Mouse (Mus musculus): Measurements from ENCODE around the gene Dclre1b. TPM values are rescaled to one million over a fixed set of nuclear protein-coding genes. Genes with fewer than 3 reads are reported as not detected.
A peak's percentile ranks its signal among the peaks of the same experiment; 100 is the strongest.
"Not testable (repeated sequence)": the region's sequence is repeated elsewhere in the genome, so short reads cannot be mapped to it uniquely, and the experiment has no call there.

The Dclre1b gene
- 10 to 100 TPM in 1 of 2 experiments, 1 to 10 TPM in 1; 6.7 to 10.6 TPM for total RNA-seq (2021)
- long read RNA-seq, experiment 1, full-length matches to known transcripts, result 8 of 10 reads
- long read RNA-seq, experiment 1, partial matches to known transcripts, result 0 of 10 reads
- long read RNA-seq, experiment 1, other reads (novel, unspliced or antisense), result 2 of 10 reads
- long read RNA-seq, experiment 2, full-length matches to known transcripts, result 7 of 11 reads
- long read RNA-seq, experiment 2, partial matches to known transcripts, result 0 of 11 reads
- long read RNA-seq, experiment 2, other reads (novel, unspliced or antisense), result 4 of 11 reads

DNA sequence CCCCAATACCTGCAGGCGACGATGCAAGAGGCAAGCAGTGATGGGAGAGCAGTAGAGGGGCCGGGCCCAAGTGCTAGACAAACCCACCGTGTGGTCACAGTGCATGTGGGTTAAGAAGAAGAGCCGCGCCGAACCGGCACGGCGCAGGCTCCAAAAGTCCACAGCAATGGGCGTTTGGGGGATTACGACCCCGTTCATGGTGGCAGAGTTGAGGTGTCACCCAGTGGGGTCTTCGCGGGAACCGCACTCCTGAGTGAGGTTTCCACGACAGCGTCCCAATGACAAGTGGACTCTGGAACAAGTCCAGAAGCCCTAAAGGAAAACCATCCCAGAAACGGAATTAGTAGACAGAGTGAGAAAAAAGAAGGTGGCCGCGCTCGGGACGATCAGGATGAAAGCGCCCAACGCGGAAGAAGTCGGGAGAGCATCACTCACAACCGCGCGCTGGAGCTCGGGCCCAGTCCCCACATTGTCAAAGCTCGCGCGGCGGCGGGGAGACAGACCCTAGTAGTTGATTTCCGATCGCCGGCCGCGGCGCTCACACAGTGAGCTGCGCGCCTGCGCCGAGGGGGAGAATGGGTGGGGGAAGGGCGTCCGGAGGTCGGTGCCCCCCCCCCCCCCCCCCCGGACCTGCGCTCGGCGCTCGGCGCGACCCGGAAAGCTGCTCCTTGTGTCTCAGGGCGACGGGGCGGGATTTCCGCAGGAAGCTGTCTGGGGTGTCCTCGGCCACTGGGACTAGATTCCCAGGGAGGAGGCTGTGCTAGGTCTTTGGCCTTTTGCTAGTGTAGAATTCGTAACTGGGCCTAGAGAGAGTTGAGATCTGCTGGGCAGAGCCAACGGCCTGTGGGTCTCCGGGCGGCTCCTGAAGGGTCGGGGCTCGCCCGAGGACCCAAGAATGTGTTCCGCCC is at the start of gene Dclre1b, which contains the start of the genes Ap4b1 and Gm43064:
Gene Dclre1b, minus strand, starts transcription at position 554 of the 908 bp plus-strand sequence.
Gene Ap4b1, plus strand, starts transcription at position 630 of the 908 bp plus-strand sequence.
Gene Gm43064, plus strand, starts transcription at position 683 of the 908 bp plus-strand sequence.
- DNase-seq (ENCODE audit: low spot score in 2 of 2), result peak; percentile 83 to 94

DNA sequence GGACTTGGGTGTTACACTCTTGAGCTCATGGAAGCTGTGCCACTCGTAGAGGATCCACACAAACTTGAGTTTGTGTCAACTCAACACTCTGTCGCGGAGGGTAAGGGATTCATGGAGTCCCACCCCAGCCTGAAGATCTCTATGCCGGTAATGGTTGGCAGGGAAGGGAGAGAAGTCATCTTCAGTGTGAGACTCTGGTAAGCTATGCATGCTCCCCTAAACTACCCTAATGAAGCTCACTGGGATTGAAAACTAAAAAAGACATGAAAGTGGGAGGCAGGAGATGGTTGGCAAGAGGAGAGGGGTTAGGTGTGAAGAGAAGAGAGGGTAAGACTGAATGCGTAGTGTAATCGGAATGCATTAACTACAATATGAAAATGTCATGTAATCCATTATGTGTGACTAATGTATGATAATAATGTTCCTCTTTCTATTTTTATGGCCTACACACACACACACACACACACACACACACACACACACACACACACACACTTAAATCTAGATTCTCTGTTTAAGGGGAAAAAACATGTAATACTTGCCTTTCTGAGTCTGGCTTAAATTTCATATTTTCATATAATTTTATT is 48.8 kb upstream of the Dclre1b start:
- no peak for DNase-seq (ENCODE audit: low spot score in 2 of 2)

DNA sequence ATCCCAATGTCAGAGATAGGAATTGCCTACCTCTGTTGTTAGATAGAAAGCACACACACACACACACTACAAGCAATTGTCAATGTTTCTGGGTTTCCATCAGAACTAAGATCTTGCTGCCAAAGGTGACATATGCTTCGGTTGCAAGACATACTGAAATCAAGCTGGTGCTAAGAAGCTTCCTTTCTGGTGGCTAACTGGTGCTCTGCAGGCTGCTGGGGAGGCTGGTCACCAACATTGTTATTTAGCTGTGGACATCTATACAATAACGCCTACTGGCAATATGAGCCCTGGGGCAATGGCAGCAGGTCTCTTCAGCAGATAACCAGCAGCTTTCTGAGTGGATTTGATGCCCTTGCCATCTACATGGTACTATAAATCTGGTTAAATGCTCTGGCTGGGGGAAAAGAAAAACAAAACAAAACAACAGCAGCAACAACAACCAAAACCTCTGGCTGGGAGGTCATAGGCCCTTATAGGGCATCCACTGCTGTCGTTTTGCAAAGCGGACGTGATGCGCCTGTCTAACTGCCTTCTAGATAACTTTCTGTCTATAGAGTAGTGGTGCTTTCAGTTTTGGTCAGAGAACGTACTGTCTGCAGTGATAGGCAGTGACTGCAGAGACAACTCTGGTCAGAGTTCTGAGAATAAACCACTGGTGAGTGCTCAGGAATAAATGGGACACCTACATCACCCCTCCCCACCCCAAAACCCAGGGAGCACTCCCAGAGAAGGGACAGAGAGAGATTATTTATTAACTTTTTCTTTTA is 48.0 kb upstream of the Dclre1b start:
- DNase-seq (ENCODE audit: low spot score in 2 of 2), result no peak

DNA sequence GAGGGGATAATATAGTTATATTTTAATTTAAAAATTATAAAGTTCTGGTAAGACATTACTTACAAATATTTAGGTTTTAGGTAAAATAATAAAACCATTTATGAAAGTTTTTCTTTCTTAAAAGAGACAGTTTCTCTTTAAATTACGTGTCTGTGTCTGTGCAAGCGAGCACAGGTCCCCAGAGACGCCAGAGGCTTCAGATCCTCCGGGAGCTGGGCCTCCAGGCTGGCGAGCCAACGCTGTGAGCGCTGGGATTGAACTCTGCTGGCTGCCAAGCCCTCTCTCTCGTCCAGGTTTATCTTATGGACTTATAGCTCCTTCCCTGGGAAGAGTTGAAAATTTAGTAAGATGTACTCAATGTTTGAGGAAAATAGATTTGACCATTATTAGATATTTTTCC is 44.6 kb upstream of the Dclre1b start:
- DNase-seq (ENCODE audit: low spot score in 2 of 2), result no peak

DNA sequence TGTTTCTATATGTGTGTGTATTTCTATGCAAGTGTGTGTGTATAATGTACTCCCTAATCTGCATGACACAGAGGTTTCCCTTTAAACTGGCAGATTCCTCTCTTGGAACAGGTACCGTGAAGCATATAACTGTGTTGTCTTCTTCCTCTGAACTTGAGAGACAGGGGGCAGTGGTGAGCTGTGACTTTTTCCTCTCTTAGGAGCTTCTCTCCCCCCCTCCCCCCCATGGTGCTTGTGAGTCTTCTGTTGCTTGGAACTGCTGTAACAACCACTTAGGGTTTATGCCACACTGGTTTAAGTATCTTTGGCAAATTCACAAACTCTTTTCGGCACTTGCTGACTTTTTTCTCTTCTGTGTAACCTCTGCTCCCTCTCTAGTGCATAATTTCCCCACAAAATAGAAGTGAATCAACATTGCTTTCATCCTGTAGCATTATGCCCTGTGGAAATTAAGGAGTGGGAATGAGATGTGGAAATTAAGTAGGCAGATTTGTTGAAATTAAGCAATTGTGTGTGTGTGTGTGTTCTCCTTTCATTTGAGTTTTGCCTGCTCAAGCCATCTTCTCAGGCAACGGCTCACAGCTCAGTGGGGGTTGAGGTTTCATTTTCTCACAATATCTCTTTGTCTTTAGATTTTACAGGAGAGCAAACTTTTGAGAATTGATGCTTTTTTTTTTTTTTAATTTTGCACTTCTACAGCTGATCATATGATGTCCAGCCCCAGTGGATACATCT is 43.5 kb upstream of the Dclre1b start:
- peak in 1 of 2 experiments; percentile 24 for DNase-seq (ENCODE audit: low spot score in 2 of 2)

DNA sequence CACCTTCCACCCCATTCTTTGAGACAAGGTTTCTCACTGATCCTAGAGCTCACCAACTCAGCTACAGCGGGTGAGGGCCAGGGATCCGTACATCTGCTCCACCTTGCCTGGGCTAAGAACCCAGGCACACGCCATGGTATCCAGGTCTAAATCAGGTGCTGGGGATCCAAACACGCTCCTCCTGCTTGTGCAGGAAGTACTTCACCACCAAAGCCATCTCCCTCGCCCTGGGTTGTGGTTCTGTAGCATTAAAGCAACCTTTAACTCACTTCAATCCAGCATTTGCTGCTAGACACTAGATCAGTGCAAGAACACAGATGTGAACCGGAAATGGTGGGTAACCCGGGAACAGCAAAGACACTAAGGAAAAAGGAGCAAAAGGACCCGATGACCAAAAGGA is 42.6 kb upstream of the Dclre1b start:
- no peak for DNase-seq (ENCODE audit: low spot score in 2 of 2)

GRCm38 (mm10) chr3:103851481-103851880 is 42.2 kb upstream of the Dclre1b start:
- no peak for DNase-seq (ENCODE audit: low spot score in 2 of 2)

DNA sequence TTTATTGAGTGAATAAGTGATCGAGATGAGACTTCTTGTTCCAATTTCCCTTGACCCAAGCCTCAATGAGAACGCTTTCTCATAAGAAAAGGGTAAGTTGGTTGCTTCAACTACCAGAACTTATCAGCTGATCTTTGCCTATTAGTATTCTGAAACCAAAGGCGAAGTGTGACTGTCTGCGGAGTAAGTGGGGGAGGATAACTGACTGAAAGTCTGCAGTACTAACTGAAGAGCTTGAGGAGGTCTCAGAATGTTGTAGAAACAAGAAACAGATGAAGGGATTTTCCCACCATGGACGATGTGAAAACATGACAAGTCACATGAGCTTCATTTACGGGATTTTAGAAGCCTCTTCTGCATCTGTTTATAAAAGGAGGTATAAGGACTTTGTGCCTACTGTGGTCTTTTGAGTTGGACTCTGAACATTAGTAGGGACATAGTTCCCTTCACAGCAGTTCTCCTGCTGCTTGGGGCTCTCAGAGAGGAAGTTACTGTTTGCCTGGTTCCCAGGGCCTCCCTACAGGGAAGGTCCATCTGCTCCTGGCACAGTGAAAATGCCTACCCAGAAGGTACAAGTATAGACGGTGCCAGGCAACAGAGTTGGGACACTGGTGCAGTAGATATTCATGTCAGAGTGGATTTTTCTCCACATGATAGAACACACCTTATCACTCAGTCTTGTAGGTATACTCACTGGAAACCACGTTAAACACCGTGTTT is 41.6 kb upstream of the Dclre1b start:
- no peak for DNase-seq (ENCODE audit: low spot score in 2 of 2)

DNA sequence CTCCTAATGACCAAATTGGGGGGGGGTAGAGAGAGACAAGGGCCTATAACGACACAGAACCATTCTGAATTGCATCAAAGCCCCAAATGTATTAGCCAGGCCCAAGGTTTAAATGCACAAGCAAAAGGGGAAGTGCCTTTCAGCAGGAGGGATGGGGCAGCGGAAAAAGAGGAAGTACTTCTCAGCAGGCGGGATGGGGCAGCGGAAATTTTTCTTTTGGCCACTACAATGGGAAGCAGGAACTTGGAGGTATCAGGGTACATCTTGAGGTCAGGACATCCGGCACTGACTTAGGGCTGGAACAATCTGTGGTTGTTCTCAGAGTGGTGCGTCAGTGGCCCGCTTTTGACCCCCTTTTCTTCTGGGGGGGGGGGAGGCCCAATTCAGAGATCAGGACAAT is 31.7 kb upstream of the Dclre1b start:
- not testable (repeated sequence) for DNase-seq (ENCODE audit: low spot score in 2 of 2)

GRCm38 (mm10) chr3:103840195-103840594 is 31.0 kb upstream of the Dclre1b start:
- DNase-seq (ENCODE audit: low spot score in 2 of 2), result not testable (repeated sequence)

DNA sequence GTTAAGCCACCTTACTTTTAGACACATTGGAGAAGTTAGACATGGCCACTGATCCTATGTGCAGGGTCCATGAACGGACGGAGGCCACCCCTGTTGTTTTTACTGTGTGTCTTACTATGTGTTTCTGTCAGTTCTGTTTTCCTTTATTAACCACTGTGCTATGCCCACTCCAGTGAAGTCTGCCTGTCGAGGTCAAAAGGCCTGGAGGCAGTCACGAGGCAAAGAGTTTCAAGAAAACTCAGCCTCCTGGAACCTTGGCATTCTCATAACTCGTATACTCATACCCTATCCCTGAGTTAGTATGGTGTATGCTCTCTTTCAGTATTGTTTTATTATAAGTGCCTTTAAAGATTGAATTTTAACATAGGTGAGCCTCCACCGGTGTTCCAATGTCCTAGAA is 30.5 kb upstream of the Dclre1b start:
- no peak for DNase-seq (ENCODE audit: low spot score in 2 of 2)

DNA sequence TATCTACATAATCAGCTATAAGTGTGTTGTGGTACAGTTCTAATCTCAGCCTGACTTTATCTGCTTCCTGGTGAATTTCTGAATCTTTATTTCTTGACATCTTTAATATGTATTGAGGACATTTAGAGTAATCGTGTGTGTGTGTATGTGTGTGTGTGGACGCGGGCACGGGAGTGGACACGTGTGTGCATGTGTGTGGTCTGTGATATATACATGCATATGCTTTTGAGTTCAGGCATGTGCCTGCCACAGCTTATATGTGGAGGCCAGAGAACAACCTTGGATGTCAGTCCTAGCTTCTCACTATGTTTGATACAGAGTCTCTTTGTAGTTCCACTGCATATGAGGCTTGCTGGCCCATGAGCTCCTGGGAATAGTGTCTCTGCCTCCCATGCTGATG is 27.2 kb upstream of the Dclre1b start:
- DNase-seq (ENCODE audit: low spot score in 2 of 2), result no peak

DNA sequence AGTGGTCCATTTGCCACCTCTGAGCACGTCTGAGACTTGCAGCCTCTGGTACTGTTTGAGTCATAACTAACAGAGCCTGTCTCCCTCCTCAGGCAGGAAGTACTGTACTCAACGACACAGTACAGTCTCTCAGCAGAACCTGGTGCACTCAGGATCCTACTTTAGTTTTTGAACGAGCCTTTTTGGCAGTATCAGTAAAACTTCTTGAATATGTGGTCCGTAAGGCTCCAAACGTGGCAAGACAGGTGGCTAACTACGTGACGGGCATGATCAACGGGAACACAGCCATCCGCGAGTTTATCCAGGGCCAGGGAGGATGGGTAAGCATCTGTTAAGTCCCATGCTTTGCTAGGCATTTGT is 26.7 kb upstream of the Dclre1b start:
- no peak for DNase-seq (ENCODE audit: low spot score in 2 of 2)

DNA sequence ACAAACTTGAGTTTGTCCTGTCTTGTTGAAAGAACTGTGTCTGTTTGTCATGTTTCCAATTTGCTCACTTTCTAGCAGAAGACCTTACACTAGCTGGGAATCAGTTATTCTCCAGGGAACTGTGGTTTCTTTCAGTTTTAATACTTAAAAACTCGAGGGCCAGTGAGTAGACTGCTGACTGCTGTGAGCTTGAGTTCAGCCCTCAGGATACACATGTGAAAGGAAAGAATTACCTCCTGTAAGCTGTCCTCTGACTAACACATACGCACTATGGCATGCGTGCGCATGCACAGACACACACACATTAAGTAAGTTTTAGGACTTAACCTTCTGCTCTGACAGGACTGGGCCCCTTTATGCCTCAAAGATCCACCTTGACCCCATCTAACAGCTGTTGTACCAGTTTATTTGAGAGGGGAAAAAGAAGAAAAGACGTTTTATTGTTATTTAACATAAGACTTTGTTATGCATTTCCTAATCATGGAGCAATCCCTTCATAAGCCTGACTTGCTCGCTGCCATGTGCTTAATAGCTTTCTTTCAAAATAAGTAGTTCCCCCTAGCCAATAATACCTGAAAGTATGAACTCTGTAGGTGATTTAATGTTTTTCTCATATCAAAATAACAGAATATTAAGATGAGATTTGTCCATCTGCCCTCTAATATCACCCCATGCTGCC is 26.2 kb upstream of the Dclre1b start:
- DNase-seq (ENCODE audit: low spot score in 2 of 2), result no peak

DNA sequence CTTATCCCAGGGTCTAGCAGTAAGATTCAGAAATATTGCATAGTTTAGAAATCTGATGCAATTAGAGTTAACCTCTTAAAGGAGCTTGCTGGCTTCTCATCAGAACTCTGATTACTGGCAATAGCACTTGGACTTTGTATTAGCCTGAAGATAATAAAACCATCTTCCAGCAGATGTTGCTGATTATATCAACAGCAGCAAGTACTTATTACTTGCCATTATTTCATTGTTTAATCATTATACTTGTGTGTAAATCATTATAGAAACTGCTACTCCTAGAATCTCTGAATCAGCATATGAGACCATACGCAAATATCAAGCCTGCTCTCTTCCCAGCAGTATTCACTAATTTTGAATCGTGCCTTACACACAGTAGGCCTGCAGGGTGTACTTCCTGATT is 24.8 kb upstream of the Dclre1b start:
- no peak for DNase-seq (ENCODE audit: low spot score in 2 of 2)

DNA sequence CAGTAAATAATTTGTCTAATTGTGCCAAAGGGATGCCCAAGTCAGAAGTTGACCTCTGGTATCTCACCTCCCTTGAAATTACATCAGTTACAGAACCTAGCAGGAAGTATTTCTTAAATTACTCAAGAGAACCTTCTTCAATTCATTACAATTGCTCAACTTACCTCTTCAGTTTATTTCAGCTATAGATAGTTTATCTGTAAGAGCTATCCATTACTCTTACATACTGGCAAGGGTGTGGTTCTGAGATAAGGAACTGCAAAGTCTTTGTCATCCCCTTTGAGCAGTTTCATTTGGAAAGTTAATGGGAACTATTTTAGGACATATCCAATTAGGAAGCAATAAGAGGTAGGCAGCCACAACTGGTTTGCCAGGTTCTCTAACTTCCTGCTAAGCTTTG is 23.2 kb upstream of the Dclre1b start, which contains the start of gene Bcl2l15:
Gene Bcl2l15, plus strand, starts transcription at position 176 of the 400 bp plus-strand sequence.
- DNase-seq (ENCODE audit: low spot score in 2 of 2), result no peak

DNA sequence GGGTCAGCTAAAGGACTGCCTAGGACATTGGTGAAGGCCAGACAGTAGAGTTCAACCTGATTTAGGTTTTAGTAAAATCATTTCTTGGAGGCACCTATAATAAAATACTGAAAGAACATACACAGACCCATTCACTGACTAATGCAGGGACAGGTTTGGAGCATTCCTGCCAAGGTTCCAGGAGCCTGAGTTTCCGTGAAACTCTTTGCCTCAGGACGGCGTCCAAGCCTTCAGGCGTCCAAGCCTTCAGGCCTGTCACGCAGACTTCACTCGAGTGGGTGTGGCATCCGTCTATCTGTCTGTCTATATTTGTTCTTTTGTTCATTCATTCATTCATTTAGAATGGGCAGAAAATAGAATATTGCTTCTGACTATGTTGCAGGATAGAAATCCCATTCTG is 21.9 kb upstream of the Dclre1b start:
- DNase-seq (ENCODE audit: low spot score in 2 of 2), result no peak

DNA sequence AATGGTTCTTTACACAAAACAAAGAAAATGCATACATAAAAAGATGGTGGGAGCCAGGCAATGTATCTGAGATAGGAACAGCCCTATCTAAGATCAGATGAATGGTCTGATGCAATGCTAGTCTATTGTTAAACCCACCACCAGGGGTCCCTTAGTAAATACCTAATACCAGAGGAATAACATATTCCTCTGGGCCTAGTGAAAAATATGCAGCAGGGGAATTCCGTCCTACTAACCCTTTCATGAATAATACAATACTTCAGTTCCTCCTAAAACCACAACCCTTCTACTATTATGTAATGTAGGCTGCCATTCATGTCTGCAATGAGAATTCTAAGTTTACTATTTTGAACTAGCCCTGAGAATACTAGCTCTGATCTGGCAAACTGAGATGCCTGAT is 21.4 kb upstream of the Dclre1b start:
- DNase-seq (ENCODE audit: low spot score in 2 of 2), result not testable (repeated sequence)

DNA sequence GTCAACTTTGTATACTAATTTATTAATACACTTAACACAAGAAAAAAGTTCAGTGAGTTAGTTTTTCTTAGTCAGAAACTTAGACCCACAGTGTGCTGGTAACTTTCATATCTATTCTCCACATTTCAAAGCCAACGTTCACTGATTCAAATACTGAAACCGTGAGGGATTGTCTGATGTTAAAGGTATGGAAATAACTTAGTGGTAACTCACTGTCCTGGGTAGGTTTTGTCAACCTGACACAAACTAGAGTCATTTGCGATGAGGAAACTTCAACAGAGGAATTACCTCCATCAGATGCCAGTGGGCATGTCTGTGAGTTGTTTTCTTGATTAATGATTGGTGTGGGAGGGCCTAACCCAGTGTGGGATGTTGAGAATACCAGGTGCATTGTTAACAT is 19.8 kb upstream of the Dclre1b start:
- no peak for DNase-seq (ENCODE audit: low spot score in 2 of 2)

All from gastrocnemius, postnatal 4 days (tissue).